Mouse (Mus musculus): ENCODE data around the gene Ppt2. TPM values are rescaled to one million over a fixed set of nuclear protein-coding genes. Genes with fewer than 3 reads are reported as not detected.
A peak's percentile ranks its signal among the peaks of the same experiment; 100 is the strongest.

Ppt2 gene
- total RNA-seq, 2 experiments from 2014 or later = 53.2 to 53.7 TPM

DNA sequence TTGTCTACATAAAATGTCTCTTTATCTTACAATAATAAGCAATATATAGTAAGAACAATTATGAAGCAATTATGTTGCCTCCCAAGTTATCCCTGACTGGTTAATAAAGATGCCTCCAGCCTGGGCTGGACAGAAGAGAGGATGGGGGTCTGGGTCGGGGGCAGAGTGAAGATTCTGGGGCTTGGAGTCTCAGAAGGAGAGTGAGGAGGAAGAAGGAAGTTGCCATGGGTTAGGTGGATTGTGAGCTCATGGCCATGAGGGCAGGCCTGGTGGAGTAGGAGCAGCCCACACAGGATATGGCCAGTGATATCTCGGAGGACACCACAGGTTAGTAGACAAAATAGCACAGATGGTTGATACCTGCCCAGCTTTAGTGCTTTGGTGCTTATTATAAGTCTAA lies 29.8 kb upstream of the Ppt2 start:
- intact Hi-C loops (cut with DNase I) = no loop called here

DNA sequence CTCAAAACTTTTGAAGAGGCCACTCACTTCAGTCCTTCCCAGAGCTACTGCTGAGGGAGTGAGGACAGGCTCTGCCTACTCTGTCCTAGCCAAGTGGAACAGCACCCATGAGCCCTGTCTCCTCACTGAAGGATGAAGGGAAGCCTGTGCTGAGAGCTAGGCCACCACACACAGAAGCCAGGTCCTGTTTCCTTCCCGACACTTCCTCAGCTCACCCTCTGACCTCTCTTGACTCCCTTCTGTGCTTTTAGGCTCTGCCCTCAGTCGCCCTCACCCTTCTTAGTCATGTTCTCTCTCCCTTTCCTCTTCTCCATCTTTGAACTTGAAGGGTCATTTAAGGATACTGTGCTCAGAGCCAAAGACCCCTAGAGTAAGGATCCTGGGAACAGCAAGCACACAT lies 29.0 kb upstream of the Ppt2 start:
- intact Hi-C loops (cut with DNase I) = no loop called here

More for the DNA sequence above, 29.8 kb upstream of the Ppt2 start:
- DNase-seq (ENCODE audit: low spot score) = no peak

DNA sequence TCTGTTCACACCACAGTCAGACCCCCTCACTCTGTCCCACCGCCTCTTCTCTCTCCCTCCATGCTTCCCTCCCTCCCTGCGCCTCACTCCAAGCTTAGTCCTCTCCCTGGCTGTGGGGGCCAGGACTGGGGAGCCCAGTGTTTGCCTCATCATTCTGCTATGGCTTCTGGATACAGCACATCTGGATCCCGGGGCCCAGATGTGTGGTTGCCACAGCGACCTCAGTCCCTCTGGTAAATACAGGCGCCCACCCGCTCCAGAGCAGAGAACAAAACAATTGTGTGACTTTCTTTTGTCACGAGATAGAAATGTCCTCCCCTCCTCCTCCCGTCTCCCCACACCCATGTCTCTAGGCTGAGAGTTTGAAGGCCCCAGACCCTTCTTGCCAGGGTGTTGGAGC lies 28.4 kb upstream of the Ppt2 start:
- intact Hi-C loops (cut with DNase I) = no loop called here

More for the DNA sequence above, 29.0 kb upstream of the Ppt2 start:
- no peak for DNase-seq (ENCODE audit: low spot score)

DNA sequence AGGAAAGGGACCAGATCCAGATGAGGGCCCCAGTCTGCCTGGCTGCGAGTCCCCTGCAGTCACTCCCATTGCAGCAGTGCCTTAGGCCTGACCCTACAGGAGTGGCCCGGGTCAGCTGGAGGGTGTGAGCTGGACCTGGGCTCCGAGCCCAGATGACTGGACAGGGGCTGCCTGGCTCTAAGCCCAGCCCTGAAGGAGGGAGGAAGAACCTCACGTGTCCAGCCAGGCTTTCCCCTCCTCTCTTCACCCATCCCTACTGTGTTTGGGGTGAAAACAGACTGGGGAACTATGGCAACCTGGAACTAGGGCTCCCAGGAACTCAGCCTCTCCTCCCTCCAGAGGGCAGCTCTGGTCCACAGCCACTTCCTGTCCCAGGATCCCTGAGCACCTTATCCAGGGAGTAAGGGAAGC lies 27.3 kb upstream of the Ppt2 start:
- intact Hi-C loops (cut with DNase I) = no loop called here

More for the DNA sequence above, 28.4 kb upstream of the Ppt2 start:
- peak; percentile 58 for DNase-seq (ENCODE audit: low spot score)

DNA sequence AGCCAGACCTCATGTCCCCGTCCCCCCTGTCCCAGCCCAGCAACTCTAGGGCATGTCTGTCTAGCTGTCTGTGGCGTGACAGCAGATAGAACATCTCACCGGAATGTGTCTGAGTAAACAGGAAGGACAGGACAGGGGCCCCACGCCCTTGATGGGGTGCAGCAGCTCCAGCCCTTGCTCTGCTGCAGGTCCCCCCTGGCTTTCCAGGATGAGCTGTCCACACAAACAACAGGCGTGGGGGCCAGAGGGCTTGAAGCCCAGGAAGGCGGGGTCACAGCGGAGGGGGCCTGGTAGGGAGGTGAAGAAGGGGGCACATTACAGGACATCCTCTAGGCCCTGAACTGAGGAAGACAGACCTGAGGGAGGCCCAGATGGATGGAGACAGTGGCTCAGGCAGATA lies 26.9 kb upstream of the Ppt2 start:
- intact Hi-C loops (cut with DNase I) = no loop called here
- DNase-seq (ENCODE audit: low spot score) = no peak

More for the DNA sequence above, 27.3 kb upstream of the Ppt2 start:
- peak; percentile 94 for DNase-seq (ENCODE audit: low spot score)

DNA sequence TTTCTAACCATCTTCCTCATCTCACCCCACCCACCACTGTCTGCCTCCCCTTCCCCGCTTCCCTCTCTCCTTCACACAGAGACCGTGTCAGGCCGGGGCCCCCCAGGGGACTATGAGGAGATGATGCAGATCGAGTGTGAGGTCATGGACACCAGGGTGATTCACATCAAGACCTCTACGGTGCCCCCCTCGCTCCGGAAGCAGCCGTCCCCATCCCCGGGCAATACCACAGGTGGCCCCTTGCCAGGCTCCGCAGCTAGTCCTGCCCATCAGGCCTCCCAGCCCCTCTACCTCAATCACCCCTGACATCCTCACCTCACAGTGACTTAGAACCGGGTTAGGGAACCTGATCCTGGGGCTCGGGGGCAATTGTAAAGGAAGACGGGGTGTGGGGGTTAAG lies 26.1 kb upstream of the Ppt2 start:
- intact Hi-C loops (cut with DNase I) = loop anchor here (5.0 kb wide), 1 partner anchor 158 kb away; no protein-coding TSS in a partner anchor
- no peak for DNase-seq (ENCODE audit: low spot score)

DNA sequence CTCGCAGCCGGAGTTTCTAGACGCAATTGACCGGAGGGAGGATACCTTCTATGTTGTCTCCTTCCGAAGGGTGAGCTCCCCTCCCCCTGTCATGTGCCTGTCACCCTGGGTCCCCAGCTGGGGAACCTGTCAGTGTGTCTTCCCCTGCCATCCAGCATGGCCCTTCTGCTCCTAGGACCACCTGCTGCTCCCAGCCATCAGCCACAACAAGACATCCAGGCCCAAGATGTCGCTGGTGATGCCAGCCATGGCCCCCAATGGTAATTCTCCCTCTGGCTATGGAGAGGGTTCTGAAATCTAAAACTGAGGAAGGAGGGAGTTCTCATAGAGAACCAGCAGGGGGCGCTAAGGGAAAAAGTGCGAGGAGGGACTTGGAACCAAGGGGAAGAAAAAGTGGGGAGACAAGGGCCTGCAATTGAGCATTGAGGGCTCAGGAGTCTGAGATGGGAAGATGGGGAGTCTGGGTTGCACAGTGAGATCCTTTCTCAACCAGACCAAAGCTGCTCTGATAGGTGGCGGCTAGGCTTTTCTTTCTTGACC lies 25.5 kb upstream of the Ppt2 start:
- intact Hi-C loops (cut with DNase I) = loop anchor here (2.0 to 5.0 kb wide), 2 partner anchors 59 to 158 kb away; no protein-coding TSS in a partner anchor
- DNase-seq (ENCODE audit: low spot score) = no peak

DNA sequence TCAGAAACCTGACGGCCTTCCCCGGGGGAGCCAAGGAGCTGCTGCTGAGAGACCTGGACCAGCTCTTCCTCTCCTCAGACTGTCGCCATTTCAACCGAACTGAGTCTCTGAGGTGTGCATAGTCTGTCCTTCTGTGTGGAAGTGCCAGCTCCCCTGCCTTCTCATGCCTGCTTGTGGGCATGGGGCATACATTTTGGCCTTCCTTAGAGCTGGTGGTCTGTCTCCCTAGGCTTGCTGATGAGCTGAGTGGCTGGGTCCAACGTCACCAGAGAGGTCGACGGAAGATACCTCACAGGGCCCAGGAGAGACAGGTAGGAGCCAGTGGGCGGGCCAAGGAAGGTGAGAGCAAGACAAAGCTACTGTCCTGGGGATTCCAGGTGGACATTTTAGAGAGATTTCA lies 24.7 kb upstream of the Ppt2 start:
- no peak for DNase-seq (ENCODE audit: low spot score)
- intact Hi-C loops (cut with DNase I) = loop anchor here (2.0 to 5.0 kb wide), 2 partner anchors 60 to 159 kb away; no protein-coding TSS in a partner anchor

DNA sequence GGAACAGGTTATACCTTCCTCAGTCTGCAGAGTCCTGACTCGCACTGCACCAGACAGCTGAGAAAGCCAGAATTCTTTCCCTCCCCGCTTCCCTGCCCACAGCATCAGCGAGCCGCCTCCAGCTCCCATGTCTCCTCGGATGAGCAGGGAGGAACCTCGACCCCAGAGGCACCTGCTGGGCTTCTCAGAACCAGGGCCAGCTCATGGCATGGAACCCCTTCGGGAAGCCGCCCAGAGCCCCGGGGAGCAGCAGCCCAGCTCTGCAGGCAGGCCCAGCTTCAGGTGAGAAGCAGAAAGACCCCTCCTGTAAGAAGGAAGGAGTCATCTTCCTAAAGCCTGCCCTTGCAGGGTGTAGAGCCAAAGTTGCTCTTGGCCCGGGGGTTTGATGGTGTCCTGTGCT lies 24.2 kb upstream of the Ppt2 start:
- intact Hi-C loops (cut with DNase I) = loop anchor here (2.0 to 5.0 kb wide), 2 partner anchors 60 to 160 kb away; no protein-coding TSS in a partner anchor

DNA sequence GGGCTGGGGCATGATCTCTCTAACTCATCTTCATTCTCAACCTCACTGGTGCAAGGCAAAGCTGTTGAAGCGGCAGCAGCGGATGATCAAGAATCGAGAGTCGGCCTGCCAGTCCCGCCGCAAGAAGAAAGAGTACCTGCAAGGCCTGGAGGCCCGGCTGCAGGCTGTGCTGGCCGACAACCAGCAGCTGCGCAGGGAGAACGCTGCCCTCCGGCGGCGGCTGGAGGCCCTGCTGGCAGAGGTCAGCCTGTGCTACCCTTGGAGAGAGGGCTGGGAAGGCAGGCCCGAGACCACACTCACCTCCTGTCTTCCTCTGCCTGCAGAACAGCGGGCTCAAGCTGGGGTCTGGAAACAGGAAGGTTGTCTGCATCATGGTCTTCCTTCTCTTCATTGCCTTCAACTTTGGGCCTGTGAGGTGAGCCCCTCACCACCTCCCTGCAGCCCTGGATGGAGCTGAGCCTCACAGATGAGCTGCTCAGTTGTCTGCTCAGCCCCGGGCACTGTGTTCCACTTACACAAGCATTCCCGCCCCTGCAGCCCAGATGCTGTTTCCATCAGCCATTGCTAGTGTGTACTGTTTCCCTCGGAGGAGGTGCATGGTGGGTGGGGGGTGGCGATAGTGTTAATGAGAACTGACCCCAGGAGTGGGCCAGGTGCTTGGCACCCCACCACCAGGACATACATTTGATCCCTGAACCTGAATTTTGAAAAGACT lies 23.4 kb upstream of the Ppt2 start:
- no peak for DNase-seq (ENCODE audit: low spot score)
- intact Hi-C loops (cut with DNase I) = loop anchor here (2.0 to 5.0 kb wide), 2 partner anchors 61 to 161 kb away; no protein-coding TSS in a partner anchor

More for the DNA sequence above, 24.2 kb upstream of the Ppt2 start:
- DNase-seq (ENCODE audit: low spot score) = no peak

DNA sequence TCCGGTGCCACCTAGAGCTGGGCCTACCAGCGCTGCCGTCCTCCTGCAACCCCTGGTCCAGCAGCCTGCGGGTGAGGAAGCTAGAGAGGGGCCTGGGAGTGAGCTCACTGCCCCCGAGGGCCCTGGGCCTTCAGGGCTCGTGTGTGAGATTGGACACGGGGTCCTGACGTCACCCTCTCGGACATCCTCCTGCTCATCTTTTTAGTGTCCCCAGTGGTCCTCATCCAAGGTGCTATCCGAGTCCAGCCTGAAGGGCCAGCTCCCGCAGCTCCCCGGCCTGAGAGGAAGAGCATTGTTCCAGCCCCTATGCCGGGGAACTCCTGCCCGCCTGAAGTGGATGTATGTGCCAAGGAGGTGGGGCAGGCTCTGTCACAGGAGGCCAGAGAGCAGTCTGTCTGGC lies 22.5 kb upstream of the Ppt2 start:
- intact Hi-C loops (cut with DNase I) = loop anchor here (5.0 kb wide), 1 partner anchor 162 kb away; no protein-coding TSS in a partner anchor
- DNase-seq (ENCODE audit: low spot score) = no peak

DNA sequence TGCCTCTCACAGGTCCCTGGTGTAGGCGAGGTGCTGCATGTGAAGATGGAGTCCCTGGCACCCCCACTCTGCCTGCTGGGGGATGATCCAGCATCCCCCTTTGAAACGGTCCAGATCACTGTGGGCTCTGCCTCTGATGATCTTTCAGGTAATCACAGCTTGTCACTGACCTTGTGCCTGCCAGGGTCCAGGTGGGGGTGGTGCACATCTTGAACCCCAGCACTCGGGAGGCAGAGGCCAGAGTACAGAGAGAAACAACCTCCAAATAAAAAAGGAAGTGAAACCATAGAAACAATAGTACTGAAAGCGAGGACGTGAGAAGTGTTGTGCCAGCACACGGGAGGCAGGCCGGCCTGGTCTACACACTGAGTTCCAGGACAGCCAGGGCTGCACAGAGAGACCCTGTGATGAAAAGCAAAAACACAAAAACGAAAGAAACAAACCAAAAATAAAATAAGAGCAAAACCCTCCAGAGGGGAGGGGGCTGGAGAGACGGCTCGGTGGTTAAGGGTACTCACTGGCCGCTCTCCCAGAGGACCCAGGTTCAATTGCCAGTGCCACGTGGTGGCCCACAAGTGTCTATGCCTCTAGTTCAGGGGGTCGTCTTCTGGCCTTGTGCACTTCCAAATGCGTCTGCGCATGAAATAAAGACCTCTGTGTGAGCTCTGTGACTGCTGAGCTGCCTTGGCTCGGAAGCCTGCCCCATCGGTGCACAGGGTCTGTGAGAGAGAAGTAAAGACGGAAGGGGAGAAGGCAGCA lies 21.0 kb upstream of the Ppt2 start:
- intact Hi-C loops (cut with DNase I) = no loop called here

DNA sequence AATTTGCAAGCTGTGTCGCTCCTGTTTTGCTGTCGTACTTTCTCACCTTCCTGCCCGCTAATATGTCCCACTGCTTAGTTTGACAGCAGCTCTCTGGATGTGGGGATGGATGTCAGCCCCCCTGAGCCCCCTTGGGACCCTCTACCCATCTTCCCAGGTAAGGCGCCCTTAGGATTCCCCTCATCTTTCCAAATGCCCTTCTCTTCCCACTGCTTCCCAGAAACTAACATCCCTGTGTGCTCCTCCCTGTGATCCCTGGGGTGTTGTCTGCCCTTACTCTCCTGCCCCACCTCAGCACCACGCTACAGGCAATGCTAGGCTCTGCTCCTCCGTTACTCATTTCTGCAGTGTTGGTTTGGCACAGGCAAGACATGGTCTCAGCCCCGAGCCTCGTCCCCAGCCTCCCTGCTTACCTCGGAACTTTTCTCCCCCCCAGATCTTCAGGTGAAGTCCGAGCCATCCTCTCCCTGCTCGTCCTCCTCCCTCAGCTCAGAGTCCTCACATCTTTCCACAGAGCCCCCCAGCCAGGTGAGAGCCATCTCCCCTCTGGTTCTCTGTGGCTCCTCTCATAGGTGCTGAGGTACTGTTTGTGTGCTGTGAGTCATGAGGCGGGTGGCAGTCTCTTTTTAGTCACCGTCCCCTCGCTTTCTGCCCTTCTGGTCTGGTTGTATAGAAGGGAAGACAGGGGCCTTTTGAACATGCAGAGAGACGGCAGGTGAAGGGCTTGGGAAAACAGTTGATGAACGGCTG lies 20.0 kb upstream of the Ppt2 start:
- intact Hi-C loops (cut with DNase I) = no loop called here
- DNase-seq (ENCODE audit: low spot score) = no peak

More for the DNA sequence above, 21.0 kb upstream of the Ppt2 start:
- no peak for DNase-seq (ENCODE audit: low spot score)

DNA sequence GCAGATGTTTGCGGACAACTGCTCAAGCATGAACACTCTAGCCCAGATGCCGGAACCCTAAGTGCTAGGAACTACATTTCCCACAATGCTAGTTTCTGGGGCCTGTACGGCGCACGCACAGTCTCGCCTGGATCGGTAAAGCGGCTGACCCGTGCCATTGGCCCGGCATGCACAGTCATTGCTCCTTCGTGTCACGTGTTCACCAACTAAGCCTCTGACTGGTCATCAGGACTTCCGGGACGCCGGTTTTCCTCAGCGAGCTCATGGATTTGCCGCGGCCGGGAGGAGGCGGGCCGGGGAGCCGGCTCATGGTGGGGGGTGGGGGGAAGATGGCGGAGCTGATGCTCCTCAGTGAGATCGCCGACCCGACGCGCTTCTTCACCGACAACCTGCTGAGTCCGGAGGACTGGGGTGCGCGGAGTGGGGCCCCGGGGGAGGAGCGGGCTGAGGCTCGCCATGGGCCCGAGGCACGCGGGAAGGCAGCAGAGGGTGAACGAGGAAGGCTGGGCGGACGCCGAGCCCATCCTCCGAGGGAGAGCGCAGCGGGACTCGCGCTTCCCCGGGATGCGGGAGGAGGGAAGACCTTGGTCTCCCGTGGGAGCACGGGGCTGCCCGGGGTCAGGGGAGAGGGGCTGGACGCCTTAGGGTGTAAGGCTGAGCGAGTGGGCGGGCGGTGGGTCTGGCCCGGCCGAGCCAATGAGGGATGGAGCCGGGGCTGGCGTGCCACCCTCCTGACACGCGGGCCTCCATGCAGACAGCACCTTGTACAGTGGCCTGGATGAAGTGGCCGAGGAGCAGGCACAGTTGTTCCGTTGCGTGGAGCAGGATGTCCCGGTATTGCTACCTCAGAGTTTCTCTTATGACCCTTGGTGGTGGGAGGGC lies 18.8 kb upstream of the Ppt2 start, which contains the start of gene Atf6b:
Gene Atf6b (plus strand): TSS at position 241 of the 882 bp plus-strand sequence.
- DNase-seq (ENCODE audit: low spot score) = peak; percentile 96
- intact Hi-C loops (cut with DNase I) = no loop called here

DNA sequence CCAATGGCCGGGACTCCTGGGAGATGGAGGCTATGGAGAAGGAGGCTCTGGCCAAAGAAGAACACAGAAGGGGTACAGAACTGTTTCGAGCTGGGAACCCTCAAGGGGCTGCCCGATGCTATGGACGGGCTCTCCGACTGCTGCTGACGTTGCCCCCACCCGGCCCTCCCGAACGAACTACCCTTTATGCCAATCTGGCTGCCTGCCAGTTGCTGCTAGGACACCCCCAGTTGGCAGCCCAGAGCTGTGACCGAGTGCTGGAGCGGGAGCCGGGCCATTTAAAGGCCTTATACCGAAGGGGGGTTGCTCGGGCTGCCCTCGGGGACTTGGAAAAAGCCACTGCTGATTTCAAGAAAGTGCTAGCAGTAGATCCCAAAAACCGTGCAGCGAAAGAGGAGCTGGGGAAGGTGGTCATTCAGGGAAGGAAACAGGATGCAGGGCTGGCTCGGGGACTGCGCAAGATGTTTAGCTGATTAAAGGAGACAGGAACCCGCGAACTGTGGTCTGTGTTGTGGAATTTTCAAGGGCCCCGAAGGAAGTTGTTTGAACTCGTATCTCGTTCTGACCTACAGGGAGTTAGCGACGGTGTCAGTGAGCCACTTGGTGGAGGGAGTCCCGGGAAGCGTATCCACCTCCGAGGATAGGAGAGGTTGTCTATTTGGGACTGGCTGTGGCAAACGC lies 17.7 kb upstream of the Ppt2 start:
- no peak for DNase-seq (ENCODE audit: low spot score)
- intact Hi-C loops (cut with DNase I) = no loop called here

DNA sequence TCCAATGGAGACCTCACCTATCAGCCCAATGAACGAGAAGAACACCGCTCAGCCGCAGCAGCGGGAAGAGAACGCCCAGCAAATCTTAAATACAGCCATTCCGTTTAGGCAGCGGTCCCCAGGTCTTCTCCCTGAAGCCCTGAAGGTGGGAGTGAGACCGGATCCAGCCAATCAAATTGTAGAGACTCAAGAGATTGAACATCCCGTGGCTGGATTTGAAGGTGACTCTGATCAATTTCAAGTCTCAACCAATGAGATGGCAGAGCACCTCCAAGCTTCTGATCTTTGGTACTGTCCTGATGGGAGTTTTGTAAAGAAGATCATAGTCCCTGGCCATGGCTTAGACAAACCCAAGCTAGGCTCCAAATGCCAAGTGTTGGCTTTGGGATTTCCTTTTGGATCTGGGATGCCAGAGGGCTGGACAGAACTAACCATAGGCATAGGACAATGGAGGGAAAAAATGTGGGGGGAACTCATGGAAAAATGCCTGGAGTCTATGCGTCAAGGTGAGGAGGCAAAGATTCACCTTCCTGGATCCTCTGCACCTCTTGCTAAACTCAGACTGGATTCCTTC lies 17.0 kb upstream of the Ppt2 start:
- DNase-seq (ENCODE audit: low spot score) = no peak
- intact Hi-C loops (cut with DNase I) = no loop called here

DNA sequence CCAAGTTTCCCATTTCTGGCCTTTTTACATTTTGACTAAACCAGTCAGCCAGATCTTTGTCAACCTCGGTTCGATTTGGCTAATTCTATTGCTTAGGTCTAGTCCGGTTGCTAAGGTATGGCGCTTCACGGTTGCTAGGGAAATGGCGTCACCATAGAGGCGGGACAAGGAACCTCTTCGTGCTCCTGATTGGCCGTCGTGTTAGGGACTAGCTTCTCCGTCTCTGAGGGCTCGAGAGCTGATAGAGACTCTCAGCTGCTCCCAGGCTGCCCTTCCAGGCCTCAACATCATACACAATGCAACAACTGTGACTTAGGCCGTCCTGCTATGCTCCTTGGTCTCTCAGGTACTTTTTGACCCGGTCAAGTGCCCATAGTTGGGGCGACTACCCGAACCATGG lies 16.3 kb upstream of the Ppt2 start, which contains the start of gene Fkbpl:
Gene Fkbpl (plus strand): TSS at position 157 of the 400 bp plus-strand sequence.
- peak; percentile 93 for DNase-seq (ENCODE audit: low spot score)
- intact Hi-C loops (cut with DNase I) = no loop called here

DNA sequence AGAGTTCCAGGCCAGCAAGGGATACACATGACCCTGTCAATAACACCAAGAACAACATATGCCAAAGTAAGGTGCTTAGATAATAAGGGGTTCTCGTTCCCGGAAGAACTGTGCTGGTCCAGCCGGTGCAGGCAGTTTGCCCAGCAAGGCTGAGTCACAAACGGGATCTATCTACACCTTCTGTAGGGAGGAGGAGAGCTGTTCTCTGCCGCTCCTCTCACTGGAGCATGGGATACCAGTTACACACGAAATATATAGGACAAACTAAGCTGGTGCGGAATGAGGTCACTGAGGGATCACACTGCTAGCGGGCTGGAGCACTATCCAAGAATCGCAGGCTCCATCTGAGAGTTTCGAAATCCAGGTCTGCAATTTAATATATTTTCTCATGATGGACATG lies 15.6 kb upstream of the Ppt2 start:
- DNase-seq (ENCODE audit: low spot score) = no peak
- intact Hi-C loops (cut with DNase I) = no loop called here

Data from heart, postnatal 25 days (tissue).